Mouse (Mus musculus) liver, embryonic 12.5 days (tissue): Measurements from ENCODE around the gene Usf3. TPM values are rescaled to one million over a fixed set of nuclear protein-coding genes. Genes with fewer than 3 reads are reported as not detected.

Experiments
- polyA plus RNA-seq: library from polyadenylated mRNA; unstranded; fragments of >200 nt; fragmentation: Nextera tagmentation; extraction: Ambion mirVana; gene quantifications from 2 replicates; pipeline ENCODE4 v1.2.1, GENCODE M21; 2016

The Usf3 gene
- polyA plus RNA-seq, 1 experiment from 2014 or later = 2.9 TPM

Other genes starting within 250 kb of the Usf3 start
- 11.9 and 13.4 TPM in 2 replicates for gene Qtrt2, start 246.4 kb upstream of the Usf3 start, polyA plus RNA-seq
- gene Zdhhc23, start 193.5 kb upstream of the Usf3 start, polyA plus RNA-seq = 0.48 and 0.66 TPM in 2 replicates
- gene Gramd1c, start 109.9 kb upstream of the Usf3 start, polyA plus RNA-seq = 3.4 and 3.7 TPM in 2 replicates
- 27.2 and 28.0 TPM in 2 replicates for gene Atp6v1a, start 33.5 kb upstream of the Usf3 start, polyA plus RNA-seq
- 129 and 132 TPM in 2 replicates for gene Naa50, start 33.4 kb upstream of the Usf3 start, polyA plus RNA-seq
- not detected in 2 replicates for gene Sidt1, start 159.9 kb downstream of the Usf3 start, polyA plus RNA-seq
- 14.1 and 15.6 TPM in 2 replicates for gene Spice1, start 173.9 kb downstream of the Usf3 start, polyA plus RNA-seq
- gene Cfap44, start 221.6 kb downstream of the Usf3 start, polyA plus RNA-seq = 0.41 and 0.84 TPM in 2 replicates